Mouse (Mus musculus): ENCODE measurements at regions not wholly inside any gene's neighbourhood (a gene's known extent, or its start where the extent isn't known, plus 50 kb on each side); places are given as distances from the start of the nearest gene placed in this dataset.

- no peak for DNase-seq
Measured at GRCm38 (mm10) chr12:16013354-16013753, 196.6 kb upstream of the Trib2 start.

GRCm38 (mm10) chr12:16012081-16012480 is 195.4 kb upstream of the Trib2 start:
- no peak for DNase-seq

GRCm38 (mm10) chr12:16009822-16010620 is 193.3 kb upstream of the Trib2 start:
- DNase-seq = no peak

GRCm38 (mm10) chr12:16008763-16009515 is 192.2 kb upstream of the Trib2 start:
- DNase-seq = peak; percentile 84

GRCm38 (mm10) chr12:16008261-16008660 is 191.5 kb upstream of the Trib2 start:
- DNase-seq = peak; percentile 38

- DNase-seq = peak; percentile 29
Measured at GRCm38 (mm10) chr12:16006688-16007087, 190.0 kb upstream of the Trib2 start.

- no peak for DNase-seq
Measured at GRCm38 (mm10) chr12:16006286-16006685, 189.6 kb upstream of the Trib2 start.

GRCm38 (mm10) chr12:16001811-16002210 is 185.1 kb upstream of the Trib2 start:
- DNase-seq = no peak

- DNase-seq = no peak
Measured at GRCm38 (mm10) chr12:16001225-16001624, 184.5 kb upstream of the Trib2 start.

- DNase-seq = no peak
Measured at GRCm38 (mm10) chr12:15998331-15998730, 181.6 kb upstream of the Trib2 start.

- DNase-seq = no peak
Measured at GRCm38 (mm10) chr12:15993866-15994265, 177.1 kb upstream of the Trib2 start.

GRCm38 (mm10) chr12:15986351-15986750 is 169.6 kb upstream of the Trib2 start:
- DNase-seq = no peak

- DNase-seq = no peak
Measured at GRCm38 (mm10) chr12:15985649-15986048, 168.9 kb upstream of the Trib2 start.

- DNase-seq = no peak
Measured at GRCm38 (mm10) chr12:15983591-15984300, 167.0 kb upstream of the Trib2 start.

- peak; percentile 4 for DNase-seq
Measured at GRCm38 (mm10) chr12:15981741-15982140, 165.0 kb upstream of the Trib2 start.

- no peak for DNase-seq
Measured at GRCm38 (mm10) chr12:15979233-15979632, 162.5 kb upstream of the Trib2 start.

- no peak for DNase-seq
Measured at GRCm38 (mm10) chr12:15971786-15972185, 155.1 kb upstream of the Trib2 start.

- DNase-seq = no peak
Measured at GRCm38 (mm10) chr12:15970262-15970661, 153.5 kb upstream of the Trib2 start.

- no peak for DNase-seq
Measured at GRCm38 (mm10) chr12:15967550-15968102, 150.9 kb upstream of the Trib2 start.

GRCm38 (mm10) chr12:15966631-15967030 is 149.9 kb upstream of the Trib2 start:
- DNase-seq = no peak

GRCm38 (mm10) chr12:15965921-15966320 is 149.2 kb upstream of the Trib2 start:
- DNase-seq = no peak

- no peak for DNase-seq
Measured at GRCm38 (mm10) chr12:15964073-15964472, 147.4 kb upstream of the Trib2 start.

- no peak for DNase-seq
Measured at GRCm38 (mm10) chr12:15961834-15962233, 145.1 kb upstream of the Trib2 start.
